Mouse (Mus musculus) cerebellum, adult 2 months (tissue): ENCODE results near the gene Sh3rf3. TPM values are rescaled to one million over a fixed set of nuclear protein-coding genes. Genes with fewer than 3 reads are reported as not detected.

ENCODE experiments used
- DNase-seq, 2 experiments: peaks; one replicate each; pipeline ENCODE4 v3.0.0; 2021
- H3K27ac ChIP-seq: fragments of 200-500 bp; 2 replicates; pipeline ENCODE4 v1.5.1; 2012; ENCODE audit warnings: low read length, control low read depth, inconsistent platforms; ENCODE audit not compliant: insufficient read depth
- H3K27me3 ChIP-seq: fragments of 200-500 bp; 2 replicates; pipeline ENCODE4 v1.6.1; 2012; ENCODE audit warnings: inconsistent platforms, mild to moderate bottlenecking, low read length, moderate library complexity; ENCODE audit not compliant: control insufficient read depth, insufficient read depth
- H3K4me1 ChIP-seq: fragments of 200-500 bp; 2 replicates; pipeline ENCODE4 v1.6.1; 2011; ENCODE audit warnings: low read length; ENCODE audit not compliant: control insufficient read depth, insufficient read depth
- H3K4me3 ChIP-seq: fragments of 200-500 bp; replicated peaks from 2 replicates; pipeline ENCODE3; 2011; ENCODE audit warnings: mild to moderate bottlenecking, low read depth, low read length, control low read depth; ENCODE audit not compliant: insufficient read depth
- CTCF ChIP-seq: fragments of 200-500 bp; IDR thresholded peaks from 2 replicates; pipeline ENCODE4 v1.5.1; 2011; ENCODE audit warnings: low read depth, mild to moderate bottlenecking, control low read depth, low read length, moderate library complexity, borderline replicate concordance; ENCODE audit not compliant: insufficient read depth
- POLR2A ChIP-seq: fragments of 200-500 bp; IDR thresholded peaks from 2 replicates; pipeline ENCODE4 v1.6.1; 2011; ENCODE audit warnings: low read length, control low read depth, borderline replicate concordance; ENCODE audit not compliant: insufficient read depth
- WGBS: fragments of 180-500 bp; shearing (Covaris S2); methylation state at CpG from one replicate; pipeline ENCODE4 v1.1.7; 2018; 5-methylcytosine and 5-hydroxymethylcytosine counted together
- polyA plus RNA-seq: library from polyadenylated mRNA; depleted of rRNA; stranded (reverse); fragments of >200 nt; gene quantifications from 2 replicates; pipeline ENCODE4 v1.2.3, GENCODE M21; 2012

The Sh3rf3 gene
- polyA plus RNA-seq, 1 experiment: 2.8 TPM

DNA sequence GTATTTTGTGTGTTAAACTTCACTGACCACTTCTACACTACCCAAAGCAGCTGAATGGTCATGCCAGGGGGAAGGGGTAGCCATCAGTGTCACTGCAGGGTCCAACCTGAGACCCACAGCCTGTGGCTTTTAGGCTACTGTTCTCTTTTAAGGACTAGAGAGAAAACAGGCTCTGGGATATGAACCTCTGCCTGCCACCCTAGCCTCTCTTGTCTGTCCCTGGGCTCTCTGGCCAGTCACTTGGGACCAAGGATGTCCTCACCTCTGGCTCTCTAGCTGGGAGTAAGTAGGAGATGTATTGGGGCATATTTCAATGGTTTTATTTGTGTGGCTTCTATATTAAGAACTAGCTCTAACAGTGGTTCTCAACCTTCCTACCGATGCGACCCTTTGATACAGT is 306.7 kb downstream of the Sh3rf3 start:
- H3K4me3 ChIP-seq: no peak overlapping the region
- no peak for TF ChIP-seq POLR2A
- no peak for TF ChIP-seq CTCF
- no peak for DNase-seq
- no peak overlapping the region for H3K27ac ChIP-seq
- H3K27me3 ChIP-seq: no peaks in the 10 kb centered on the region
- 94% methylated on average over 2 of the region's 2 CpGs for WGBS
- no peaks in the 10 kb centered on the region for H3K4me1 ChIP-seq

DNA sequence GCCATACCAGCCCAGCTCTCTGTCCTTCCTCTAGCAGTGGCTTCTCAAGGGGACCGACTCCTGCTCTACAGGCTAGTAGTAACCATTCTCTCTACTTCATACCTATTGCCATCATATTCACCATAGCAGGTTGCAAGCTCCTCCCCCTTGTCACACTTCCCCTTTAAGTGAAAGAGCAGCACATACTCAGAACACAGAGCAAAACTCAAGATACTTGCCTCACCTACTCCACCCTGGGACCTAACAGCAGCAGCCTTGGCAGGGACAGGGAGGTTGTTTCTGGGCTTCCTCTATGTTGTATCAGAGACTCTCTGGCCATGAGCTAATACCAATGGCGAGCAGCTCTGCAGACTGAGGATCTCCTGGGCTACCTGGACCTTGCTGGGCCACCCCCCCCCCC is 312.3 kb downstream of the Sh3rf3 start:
- H3K27me3 ChIP-seq: no peaks in the 10 kb centered on the region
- 92% methylated on average over 2 of the region's 2 CpGs for WGBS
- no peaks in the 10 kb centered on the region for H3K4me1 ChIP-seq
- no peak for TF ChIP-seq CTCF
- TF ChIP-seq POLR2A: no peak
- no peak overlapping the region for H3K4me3 ChIP-seq
- no peak for DNase-seq
- no peak overlapping the region for H3K27ac ChIP-seq

GRCm38 (mm10) chr10:59127637-59128036 is 314.5 kb downstream of the Sh3rf3 start:
- 46% methylated on average over 6 of the region's 6 CpGs for WGBS
- Histone ChIP-seq H3K4me3 (no peak overlapping the region), H3K4me1 (no peaks in the 10 kb centered on the region), H3K27me3 (no peaks in the 10 kb centered on the region), H3K27ac (no peak overlapping the region)
- TF ChIP-seq CTCF (no peak), POLR2A (no peak)
- DNase-seq: no peak

GRCm38 (mm10) chr10:59131926-59132628 is 318.9 kb downstream of the Sh3rf3 start:
- TF ChIP-seq CTCF: no peak
- no peak for TF ChIP-seq POLR2A
- Histone ChIP-seq H3K4me3 (no peak overlapping the region), H3K27me3 (no peaks in the 10 kb centered on the region), H3K4me1 (no peaks in the 10 kb centered on the region), H3K27ac (no peak overlapping the region)
- no peak for DNase-seq
- WGBS: 77% methylated on average over 20 of the region's 20 CpGs

DNA sequence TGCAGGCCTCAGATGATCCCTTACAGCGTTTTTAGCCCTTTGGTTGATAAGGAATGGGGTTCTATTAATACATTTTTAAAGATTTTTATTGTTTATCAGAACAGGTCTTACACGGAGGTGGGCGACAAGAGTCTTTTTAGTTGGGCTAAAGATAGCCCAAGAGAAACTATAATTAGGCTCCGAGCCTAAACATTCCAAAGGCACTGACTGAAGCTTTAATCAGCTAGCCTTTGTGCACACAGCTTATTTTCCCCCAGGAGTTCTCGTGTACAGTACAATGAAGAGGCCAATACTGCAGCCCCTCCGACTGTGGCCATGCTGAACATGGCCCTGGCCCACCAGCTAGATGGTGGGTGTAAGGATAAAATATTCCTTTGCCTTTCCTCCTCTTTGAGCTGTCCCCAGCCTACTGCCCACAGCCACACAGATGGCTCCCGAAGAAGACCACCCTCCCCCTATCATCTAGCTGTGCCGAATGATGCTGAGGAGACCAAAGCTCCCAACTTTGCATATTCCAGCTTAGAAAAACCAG is 320.4 kb downstream of the Sh3rf3 start:
- WGBS: 68% methylated on average over 8 of the region's 8 CpGs
- Histone ChIP-seq H3K27ac (no peak overlapping the region), H3K27me3 (no peaks in the 10 kb centered on the region), H3K4me3 (no peak overlapping the region), H3K4me1 (no peaks in the 10 kb centered on the region)
- TF ChIP-seq CTCF (no peak), POLR2A (no peak)
- DNase-seq: no peak

GRCm38 (mm10) chr10:59149956-59150383 is 336.8 kb downstream of the Sh3rf3 start:
- Histone ChIP-seq H3K4me1 (peaks cover 3% of the 10 kb centered on the region; the same call in 1 of the 2 replicates), H3K27me3 (no peaks in the 10 kb centered on the region), H3K4me3 (no peak overlapping the region), H3K27ac (no peak overlapping the region)
- TF ChIP-seq POLR2A (no peak), CTCF (peak; percentile 44; the same call in 1 of the 2 replicates)
- DNase-seq: peak; percentile 16 to 37
- 9% methylated on average over 8 of the region's 8 CpGs for WGBS

GRCm38 (mm10) chr10:59150938-59151657 is 337.9 kb downstream of the Sh3rf3 start:
- 64% methylated on average over 10 of the region's 10 CpGs for WGBS
- Histone ChIP-seq H3K27me3 (no peaks in the 10 kb centered on the region), H3K4me3 (no peak overlapping the region), H3K27ac (no peak overlapping the region), H3K4me1 (peaks cover 3% of the 10 kb centered on the region; the same call in 1 of the 2 replicates)
- no peak for DNase-seq
- TF ChIP-seq CTCF (no peak), POLR2A (no peak)

GRCm38 (mm10) chr10:59152544-59153081 is 339.5 kb downstream of the Sh3rf3 start:
- H3K4me3 ChIP-seq: no peak overlapping the region
- 82% methylated on average over 5 of the region's 5 CpGs for WGBS

More at GRCm38 (mm10) chr10:59152544-59153081, 339.5 kb downstream of the Sh3rf3 start:
- Histone ChIP-seq H3K4me1 (peaks cover 3% of the 10 kb centered on the region; the same call in 1 of the 2 replicates), H3K27ac (no peak overlapping the region), H3K27me3 (no peaks in the 10 kb centered on the region)
- TF ChIP-seq CTCF (no peak), POLR2A (no peak)
- DNase-seq: no peak
